Mouse (Mus musculus) lung, embryonic 14.5 days (tissue): ENCODE data around the gene Mrpl37. TPM values are rescaled to one million over a fixed set of nuclear protein-coding genes. Genes with fewer than 3 reads are reported as not detected.

Source experiments
- ATAC-seq: fragments of 200-750 bp; cut with Nextera tagmentation; 2 replicates; pipeline ENCODE4 v1.8.0; 2017; ENCODE audit warnings: mild to moderate bottlenecking, moderate TSS enrichment, moderate library complexity; ENCODE audit not compliant: insufficient read depth
- DNase-seq: peaks from one replicate; pipeline ENCODE4 v3.0.0-alpha.2; 2015
- H3K27ac ChIP-seq: fragments of 300-500 bp; sonication (generic); 2 replicates; pipeline ENCODE4 v1.5.1; 2014; ENCODE audit warnings: low read depth, mild to moderate bottlenecking, moderate library complexity
- H3K27me3 ChIP-seq: fragments of 300-500 bp; sonication (generic); 2 replicates; pipeline ENCODE4 v1.6.1; 2014; ENCODE audit warnings: low read length, control low read depth; ENCODE audit not compliant: insufficient read depth
- H3K36me3 ChIP-seq: fragments of 300-500 bp; sonication (generic); 2 replicates; pipeline ENCODE4 v1.6.1; 2014; ENCODE audit warnings: control low read depth; ENCODE audit not compliant: insufficient read depth
- H3K4me1 ChIP-seq: fragments of 300-500 bp; sonication (generic); 2 replicates; pipeline ENCODE4 v1.6.1; 2014; ENCODE audit warnings: antibody characterized with exemption, control low read depth; ENCODE audit not compliant: insufficient read depth
- H3K4me2 ChIP-seq: fragments of 300-500 bp; sonication (generic); 2 replicates; pipeline ENCODE4 v1.6.1; 2014; ENCODE audit warnings: mild to moderate bottlenecking
- H3K4me3 ChIP-seq: fragments of 300-500 bp; sonication (generic); 2 replicates; pipeline ENCODE4 v1.5.1; 2014; ENCODE audit warnings: low read depth, low read length
- H3K9ac ChIP-seq: fragments of 300-500 bp; sonication (generic); 2 replicates; pipeline ENCODE4 v1.6.1; 2014
- H3K9me3 ChIP-seq: fragments of 300-500 bp; sonication (generic); 2 replicates; pipeline ENCODE4 v1.6.1; 2016; ENCODE audit warnings: low read depth, low read length, control low read depth
- CTCF ChIP-seq: IDR thresholded peaks from 2 replicates; pipeline ENCODE4 v1.5.1; 2016; ENCODE audit warnings: antibody characterized with exemption, low read depth
- WGBS: fragments of 180-500 bp; shearing (Covaris S2); extraction: QIAGEN DNeasy Blood & Tissue Kit; methylation state at CpG from one replicate; pipeline ENCODE4 v1.1.7; 2014; 5-methylcytosine and 5-hydroxymethylcytosine counted together
- polyA plus RNA-seq: library from polyadenylated mRNA; unstranded; fragments of >200 nt; fragmentation: Nextera tagmentation; extraction: Ambion mirVana; gene quantifications from 2 replicates; pipeline ENCODE4 v1.2.1, GENCODE M21; 2014

The Mrpl37 gene
- polyA plus RNA-seq, 1 experiment from 2014 or later: 115 TPM

DNA sequence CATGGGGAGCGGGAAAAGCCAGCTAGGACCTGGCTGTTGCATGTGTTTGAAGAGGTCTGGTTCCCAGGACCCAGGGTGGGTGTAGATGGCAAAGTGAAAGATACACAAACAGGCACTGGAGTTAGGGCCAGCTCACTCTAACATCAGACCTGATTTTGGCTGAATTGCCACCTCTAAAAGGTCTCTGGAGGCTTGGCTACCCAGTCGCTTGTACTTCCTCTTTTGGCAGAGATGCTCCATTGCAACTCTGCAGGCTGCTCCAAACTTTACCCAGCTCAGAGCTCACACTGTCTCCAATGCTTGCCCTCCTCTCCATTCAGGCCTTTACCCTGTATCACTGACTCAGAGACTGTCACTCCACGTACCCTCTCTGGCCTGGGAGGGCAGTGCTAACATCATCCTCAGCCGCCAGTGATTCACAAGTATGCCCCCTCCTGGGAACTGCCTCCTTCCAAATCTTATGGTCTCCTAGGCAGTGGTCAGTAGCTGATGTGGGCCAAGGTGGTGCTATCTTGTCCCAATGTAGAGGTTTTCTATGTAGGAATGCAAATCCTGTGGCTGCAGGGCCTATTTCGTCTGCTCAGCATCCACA, 13.6 kb downstream of the Mrpl37 start:
- H3K4me1 ChIP-seq: no peaks in the 10 kb centered on the region
- H3K9ac ChIP-seq: no peak overlapping the region
- no peak overlapping the region for H3K4me3 ChIP-seq
- no peak overlapping the region for H3K4me2 ChIP-seq
- no peaks in the 10 kb centered on the region for H3K27me3 ChIP-seq
- no peak for TF ChIP-seq CTCF
- H3K27ac ChIP-seq: no peak overlapping the region
- H3K36me3 ChIP-seq: peaks cover 34% of the 10 kb centered on the region
- WGBS: 42% methylated on average over 5 of the region's 5 CpGs
- DNase-seq (no peak), ATAC-seq (no peak)
- no peaks in the 10 kb centered on the region for H3K9me3 ChIP-seq

DNA sequence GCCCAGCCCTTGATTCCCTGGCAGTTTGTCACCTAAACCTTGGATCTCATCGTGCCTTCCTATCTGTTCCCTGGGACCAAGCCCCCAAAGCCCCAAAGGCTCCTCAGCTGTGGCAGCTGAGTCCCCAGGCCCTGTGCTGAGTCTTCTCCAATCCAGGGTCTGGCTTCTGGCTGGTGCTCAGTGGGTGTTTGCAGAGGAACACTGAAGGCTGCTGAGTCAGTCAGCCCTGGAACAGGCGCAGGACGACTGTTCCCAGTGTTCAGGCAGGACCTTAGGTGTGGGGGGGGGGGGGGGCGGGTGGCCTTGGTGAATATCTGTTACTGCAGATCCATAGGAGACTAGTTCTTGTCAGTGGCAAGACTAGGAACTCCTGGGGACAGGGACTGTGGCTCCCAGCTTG, 14.8 kb downstream of the Mrpl37 start:
- 45% methylated on average over 4 of the region's 4 CpGs for WGBS
- TF ChIP-seq CTCF: no peak
- H3K4me2 ChIP-seq: no peak overlapping the region

DNA sequence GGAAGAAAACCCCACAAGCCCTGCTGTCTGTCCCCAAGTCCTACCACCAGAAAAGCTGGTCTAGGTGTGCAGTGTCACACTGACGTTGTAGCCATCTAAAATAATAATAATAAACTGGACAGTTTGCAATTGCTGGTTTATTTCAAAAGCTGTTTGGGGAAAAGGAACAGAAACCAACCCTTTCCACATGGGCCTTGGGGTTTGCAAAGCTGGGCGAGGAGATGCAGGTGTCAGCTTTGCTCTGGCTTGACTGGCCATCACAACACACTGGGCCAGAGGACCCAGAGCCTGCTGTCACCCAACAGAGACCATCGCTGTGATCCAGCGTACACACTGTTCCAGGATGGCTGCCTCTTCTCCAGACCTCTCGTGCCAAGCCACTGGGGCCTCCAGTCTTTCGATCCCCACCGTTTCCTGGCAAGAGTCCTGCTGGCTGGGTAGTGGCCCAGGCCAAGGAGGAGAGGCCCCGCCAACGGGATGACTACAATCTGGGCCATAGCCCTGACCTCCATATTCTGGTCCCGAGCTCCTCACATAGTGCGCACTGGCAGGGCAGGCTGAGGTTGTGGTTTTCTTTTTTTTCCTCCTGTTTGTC, 18.0 kb downstream of the Mrpl37 start:
- no peak for ATAC-seq
- Histone ChIP-seq H3K9me3 (no peaks in the 10 kb centered on the region), H3K9ac (no peak overlapping the region), H3K27me3 (no peaks in the 10 kb centered on the region), H3K27ac (no peak overlapping the region), H3K4me1 (no peaks in the 10 kb centered on the region), H3K4me3 (no peak overlapping the region), H3K4me2 (no peak overlapping the region), H3K36me3 (peaks cover 57% of the 10 kb centered on the region)
- DNase-seq: no peak
- no peak for TF ChIP-seq CTCF
- 84% methylated on average over 11 of the region's 11 CpGs for WGBS

More for the DNA sequence above, 14.8 kb downstream of the Mrpl37 start:
- Histone ChIP-seq H3K4me1 (no peaks in the 10 kb centered on the region), H3K9me3 (no peaks in the 10 kb centered on the region), H3K9ac (no peak overlapping the region), H3K27me3 (no peaks in the 10 kb centered on the region), H3K4me3 (no peak overlapping the region), H3K27ac (no peak overlapping the region), H3K36me3 (peaks cover 33% of the 10 kb centered on the region)
- ATAC-seq (no peak), DNase-seq (no peak)

DNA sequence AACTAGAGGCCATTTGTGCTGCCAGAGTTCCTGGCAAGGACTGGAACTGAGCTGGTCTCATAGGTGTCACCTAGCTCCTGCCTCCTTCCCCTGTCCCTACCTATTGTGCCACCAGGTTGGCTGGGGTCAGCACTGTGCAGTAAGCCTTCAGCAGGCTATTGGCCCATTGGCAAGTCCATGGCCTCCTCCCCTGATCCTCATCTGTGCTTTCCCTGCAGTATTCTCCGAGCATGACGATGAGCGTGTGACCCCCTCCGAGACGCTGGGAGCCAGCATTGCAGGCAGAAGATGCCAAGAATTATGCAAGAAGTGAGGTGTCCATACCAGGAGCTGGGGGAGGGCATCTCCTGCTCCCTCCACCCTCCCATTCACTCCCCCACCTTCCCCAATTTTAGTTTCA, 18.9 kb downstream of the Mrpl37 start:
- DNase-seq (no peak), ATAC-seq (no peak)
- TF ChIP-seq CTCF: no peak
- no peak overlapping the region for H3K27ac ChIP-seq
- H3K9me3 ChIP-seq: no peaks in the 10 kb centered on the region
- peaks cover 62% of the 10 kb centered on the region for H3K36me3 ChIP-seq
- no peak overlapping the region for H3K4me2 ChIP-seq
- 78% methylated on average over 5 of the region's 5 CpGs for WGBS
- H3K9ac ChIP-seq: no peak overlapping the region
- no peaks in the 10 kb centered on the region for H3K27me3 ChIP-seq
- H3K4me1 ChIP-seq: no peaks in the 10 kb centered on the region
- no peak overlapping the region for H3K4me3 ChIP-seq

DNA sequence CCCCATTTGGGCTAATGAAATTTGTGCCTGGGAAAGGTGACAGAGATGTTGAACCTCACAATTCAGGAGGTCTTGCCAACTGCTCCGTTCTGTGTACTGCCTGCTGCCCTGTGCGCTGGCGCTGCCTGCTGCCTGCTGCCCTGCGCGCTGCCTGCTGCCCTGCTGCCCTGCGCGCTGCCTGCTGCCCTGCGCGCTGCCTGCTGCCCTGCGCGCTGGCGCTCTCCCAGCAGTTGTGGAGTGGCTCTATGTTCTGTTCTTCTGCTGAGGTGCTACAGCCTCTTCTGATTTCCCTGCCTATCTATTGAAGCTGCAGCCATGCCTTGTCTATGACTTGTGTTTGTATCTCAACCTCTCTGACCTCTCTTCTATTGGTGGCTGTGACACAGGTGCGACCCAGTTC, 21.5 kb downstream of the Mrpl37 start:
- DNase-seq (no peak), ATAC-seq (no peak)
- Histone ChIP-seq H3K9ac (no peak overlapping the region), H3K27ac (no peak overlapping the region), H3K4me2 (no peak overlapping the region), H3K36me3 (peaks cover 86% of the 10 kb centered on the region), H3K9me3 (no peaks in the 10 kb centered on the region), H3K27me3 (no peaks in the 10 kb centered on the region), H3K4me1 (no peaks in the 10 kb centered on the region), H3K4me3 (no peak overlapping the region)
- WGBS: 98% methylated on average over 13 of the region's 13 CpGs
- no peak for TF ChIP-seq CTCF

DNA sequence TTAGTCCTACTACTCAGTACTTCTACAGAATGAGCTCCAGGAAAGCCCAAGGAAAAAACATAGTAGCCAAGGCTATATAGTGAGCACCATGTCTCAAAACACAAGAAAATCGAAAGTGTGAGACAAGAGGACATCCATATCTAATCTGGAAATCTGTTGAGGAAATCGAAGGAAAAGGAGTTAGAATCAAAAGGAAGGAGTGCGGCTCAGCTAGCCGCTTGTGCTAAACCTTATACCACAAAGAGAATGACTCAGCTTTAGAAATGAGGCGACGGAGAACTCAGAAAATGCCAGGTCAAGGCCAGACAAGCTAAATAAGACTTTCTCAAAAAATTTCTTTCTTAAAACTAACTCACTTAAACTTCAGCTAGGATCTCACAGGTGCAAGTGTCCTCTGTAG, 24.4 kb downstream of the Mrpl37 start:
- 87% methylated on average over 6 of the region's 6 CpGs for WGBS
- Histone ChIP-seq H3K27ac (no peak overlapping the region), H3K9me3 (no peaks in the 10 kb centered on the region), H3K27me3 (no peaks in the 10 kb centered on the region), H3K36me3 (peaks cover 93% of the 10 kb centered on the region), H3K4me3 (no peak overlapping the region), H3K4me2 (no peak overlapping the region), H3K9ac (no peak overlapping the region), H3K4me1 (no peaks in the 10 kb centered on the region)
- no peak for TF ChIP-seq CTCF
- ATAC-seq (no peak), DNase-seq (no peak)

DNA sequence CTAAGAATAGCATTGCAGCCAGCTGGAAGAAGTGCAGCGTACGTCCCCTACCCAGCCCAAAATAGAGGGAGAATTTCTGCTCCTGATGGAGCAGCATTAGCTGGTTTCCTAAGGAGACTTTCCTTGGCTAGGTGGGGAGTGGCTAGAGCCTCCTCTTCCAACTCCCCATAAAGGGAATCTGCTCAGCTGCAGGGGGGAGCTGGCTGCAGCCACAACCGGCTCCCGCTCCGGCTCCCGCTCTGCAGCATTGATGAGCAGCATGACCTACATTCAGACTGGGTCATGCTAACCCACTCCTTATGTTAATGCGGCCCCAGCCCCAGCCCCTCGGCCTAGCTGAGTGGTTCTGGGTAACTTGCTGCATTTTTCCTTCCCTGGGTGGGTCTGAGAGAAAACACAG, 27.4 kb downstream of the Mrpl37 start:
- Histone ChIP-seq H3K4me3 (no peak overlapping the region), H3K36me3 (peaks cover 92% of the 10 kb centered on the region), H3K27me3 (no peaks in the 10 kb centered on the region), H3K4me1 (no peaks in the 10 kb centered on the region), H3K9me3 (no peaks in the 10 kb centered on the region), H3K9ac (no peak overlapping the region), H3K27ac (no peak overlapping the region), H3K4me2 (no peak overlapping the region)
- WGBS: 83% methylated on average over 8 of the region's 8 CpGs
- no peak for TF ChIP-seq CTCF
- ATAC-seq (no peak), DNase-seq (no peak)
